Mouse (Mus musculus): ENCODE measurements at regions not wholly inside any gene's neighbourhood (a gene's known extent, or its start where the extent isn't known, plus 50 kb on each side); places are given as distances from the start of the nearest gene placed in this dataset.

GRCm38 (mm10) chr14:102048932-102049331, 319.2 kb downstream of the Lmo7 start:
- H3K27me3 ChIP-seq (ENCODE audit: control insufficient read depth, insufficient read depth, low read length): no peaks in the 10 kb centered on the region
- H3K27ac ChIP-seq (ENCODE audit: low read length): no peak overlapping the region
- no peak for ATAC-seq (ENCODE audit: insufficient read depth, low FRiP score)
- no peaks in the 10 kb centered on the region for H3K9me3 ChIP-seq (replicated peaks; ENCODE audit: control insufficient read depth, low read length)
- whole genome bisulfite sequencing: 5% methylated on average over 3 of the region's 3 CpGs
- H3K9ac ChIP-seq (ENCODE audit: low read length): no peak overlapping the region
- no peaks in the 10 kb centered on the region for H3K36me3 ChIP-seq (ENCODE audit: control insufficient read depth, insufficient read depth, low read length)
- H3K4me3 ChIP-seq (replicated peaks; ENCODE audit: low read length): no peak overlapping the region
- H3K4me1 ChIP-seq (ENCODE audit: control insufficient read depth, insufficient read depth, low read length): no peaks in the 10 kb centered on the region
- no peak overlapping the region for H3K4me2 ChIP-seq (ENCODE audit: low read depth, low read length)

GRCm38 (mm10) chr14:102048485-102048884, 318.7 kb downstream of the Lmo7 start:
- WGBS: 43% methylated on average over 3 of the region's 3 CpGs
- H3K36me3 ChIP-seq (ENCODE audit: control insufficient read depth, insufficient read depth, low read length): no peaks in the 10 kb centered on the region
- H3K27ac ChIP-seq (ENCODE audit: low read length): no peak overlapping the region
- H3K9me3 ChIP-seq (replicated peaks; ENCODE audit: control insufficient read depth, low read length): no peaks in the 10 kb centered on the region
- H3K9ac ChIP-seq (ENCODE audit: low read length): no peak overlapping the region
- ATAC-seq (ENCODE audit: insufficient read depth, low FRiP score): no peak
- H3K4me3 ChIP-seq (replicated peaks; ENCODE audit: low read length): no peak overlapping the region
- H3K4me1 ChIP-seq (ENCODE audit: control insufficient read depth, insufficient read depth, low read length): no peaks in the 10 kb centered on the region
- H3K4me2 ChIP-seq (ENCODE audit: low read depth, low read length): no peak overlapping the region
- H3K27me3 ChIP-seq (ENCODE audit: control insufficient read depth, insufficient read depth, low read length): no peaks in the 10 kb centered on the region

GRCm38 (mm10) chr14:102038145-102038544, 308.4 kb downstream of the Lmo7 start:
- no peak for ATAC-seq (ENCODE audit: insufficient read depth, low FRiP score)
- no peak overlapping the region for H3K9ac ChIP-seq (ENCODE audit: low read length)
- H3K36me3 ChIP-seq (ENCODE audit: control insufficient read depth, insufficient read depth, low read length): no peaks in the 10 kb centered on the region
- no peaks in the 10 kb centered on the region for H3K27me3 ChIP-seq (ENCODE audit: control insufficient read depth, insufficient read depth, low read length)
- H3K4me1 ChIP-seq (ENCODE audit: control insufficient read depth, insufficient read depth, low read length): no peaks in the 10 kb centered on the region
- H3K9me3 ChIP-seq (replicated peaks; ENCODE audit: control insufficient read depth, low read length): no peaks in the 10 kb centered on the region
- no peak overlapping the region for H3K4me2 ChIP-seq (ENCODE audit: low read depth, low read length)
- 81% methylated on average over 2 of the region's 2 CpGs for WGBS
- H3K4me3 ChIP-seq (replicated peaks; ENCODE audit: low read length): no peak overlapping the region
- H3K27ac ChIP-seq (ENCODE audit: low read length): no peak overlapping the region

GRCm38 (mm10) chr14:102037487-102037886, 307.7 kb downstream of the Lmo7 start:
- no peak overlapping the region for H3K27ac ChIP-seq (ENCODE audit: low read length)
- ATAC-seq (ENCODE audit: insufficient read depth, low FRiP score): no peak

GRCm38 (mm10) chr14:102031047-102031903, 301.5 kb downstream of the Lmo7 start:
- H3K9ac ChIP-seq (ENCODE audit: low read length): no peak overlapping the region
- no peak overlapping the region for H3K27ac ChIP-seq (ENCODE audit: low read length)
- H3K4me2 ChIP-seq (ENCODE audit: low read depth, low read length): no peak overlapping the region
- H3K9me3 ChIP-seq (replicated peaks; ENCODE audit: control insufficient read depth, low read length): no peaks in the 10 kb centered on the region
- WGBS: 38% methylated on average over 10 of the region's 10 CpGs
- no peaks in the 10 kb centered on the region for H3K4me1 ChIP-seq (ENCODE audit: control insufficient read depth, insufficient read depth, low read length)
- no peaks in the 10 kb centered on the region for H3K36me3 ChIP-seq (ENCODE audit: control insufficient read depth, insufficient read depth, low read length)
- H3K4me3 ChIP-seq (replicated peaks; ENCODE audit: low read length): no peak overlapping the region
- no peaks in the 10 kb centered on the region for H3K27me3 ChIP-seq (ENCODE audit: control insufficient read depth, insufficient read depth, low read length)
- ATAC-seq (ENCODE audit: insufficient read depth, low FRiP score): peak; percentile 69

More at GRCm38 (mm10) chr14:102037487-102037886, 307.7 kb downstream of the Lmo7 start:
- no peak overlapping the region for H3K4me3 ChIP-seq (replicated peaks; ENCODE audit: low read length)
- H3K4me1 ChIP-seq (ENCODE audit: control insufficient read depth, insufficient read depth, low read length): no peaks in the 10 kb centered on the region
- WGBS: 82% methylated on average over 5 of the region's 5 CpGs
- H3K27me3 ChIP-seq (ENCODE audit: control insufficient read depth, insufficient read depth, low read length): no peaks in the 10 kb centered on the region
- H3K4me2 ChIP-seq (ENCODE audit: low read depth, low read length): no peak overlapping the region
- no peaks in the 10 kb centered on the region for H3K9me3 ChIP-seq (replicated peaks; ENCODE audit: control insufficient read depth, low read length)
- H3K36me3 ChIP-seq (ENCODE audit: control insufficient read depth, insufficient read depth, low read length): no peaks in the 10 kb centered on the region
- H3K9ac ChIP-seq (ENCODE audit: low read length): no peak overlapping the region

- WGBS: 57% methylated on average over 3 of the region's 3 CpGs
- no peak overlapping the region for H3K4me2 ChIP-seq (ENCODE audit: low read depth, low read length)
- H3K27me3 ChIP-seq (ENCODE audit: control insufficient read depth, insufficient read depth, low read length): no peaks in the 10 kb centered on the region
- H3K27ac ChIP-seq (ENCODE audit: low read length): no peak overlapping the region
- H3K9ac ChIP-seq (ENCODE audit: low read length): no peak overlapping the region
- H3K4me1 ChIP-seq (ENCODE audit: control insufficient read depth, insufficient read depth, low read length): no peaks in the 10 kb centered on the region
- H3K4me3 ChIP-seq (replicated peaks; ENCODE audit: low read length): no peak overlapping the region
- no peaks in the 10 kb centered on the region for H3K9me3 ChIP-seq (replicated peaks; ENCODE audit: control insufficient read depth, low read length)
- no peak for ATAC-seq (ENCODE audit: insufficient read depth, low FRiP score)
- H3K36me3 ChIP-seq (ENCODE audit: control insufficient read depth, insufficient read depth, low read length): no peaks in the 10 kb centered on the region
Observed at GRCm38 (mm10) chr14:102024646-102025045, 294.9 kb downstream of the Lmo7 start.

GRCm38 (mm10) chr14:102020161-102020605, 290.4 kb downstream of the Lmo7 start:
- Histone ChIP-seq H3K36me3 (ENCODE audit: control insufficient read depth, insufficient read depth, low read length) (no peaks in the 10 kb centered on the region), H3K4me2 (ENCODE audit: low read depth, low read length) (no peak overlapping the region), H3K27ac (ENCODE audit: low read length) (peak overlapping the region; percentile 5; the same call in 1 of the 2 replicates), H3K9ac (ENCODE audit: low read length) (no peak overlapping the region), H3K27me3 (ENCODE audit: control insufficient read depth, insufficient read depth, low read length) (no peaks in the 10 kb centered on the region), H3K4me1 (ENCODE audit: control insufficient read depth, insufficient read depth, low read length) (peaks cover 2% of the 10 kb centered on the region; the same call in 1 of the 2 replicates), H3K9me3 (replicated peaks; ENCODE audit: control insufficient read depth, low read length) (no peaks in the 10 kb centered on the region), H3K4me3 (replicated peaks; ENCODE audit: low read length) (no peak overlapping the region)
- peak; percentile 44 for ATAC-seq (ENCODE audit: insufficient read depth, low FRiP score)
- 65% methylated on average over 8 of the region's 8 CpGs for WGBS

GRCm38 (mm10) chr14:102019320-102019719, 289.6 kb downstream of the Lmo7 start:
- peaks cover 5% of the 10 kb centered on the region; the same call in 1 of the 2 replicates for H3K4me1 ChIP-seq (ENCODE audit: control insufficient read depth, insufficient read depth, low read length)
- no peaks in the 10 kb centered on the region for H3K27me3 ChIP-seq (ENCODE audit: control insufficient read depth, insufficient read depth, low read length)
- H3K4me3 ChIP-seq (replicated peaks; ENCODE audit: low read length): no peak overlapping the region
- ATAC-seq (ENCODE audit: insufficient read depth, low FRiP score): no peak
- no peak overlapping the region for H3K27ac ChIP-seq (ENCODE audit: low read length)
- WGBS: 88% methylated on average over 2 of the region's 2 CpGs
- H3K4me2 ChIP-seq (ENCODE audit: low read depth, low read length): no peak overlapping the region
- H3K9ac ChIP-seq (ENCODE audit: low read length): no peak overlapping the region
- H3K9me3 ChIP-seq (replicated peaks; ENCODE audit: control insufficient read depth, low read length): no peaks in the 10 kb centered on the region
- H3K36me3 ChIP-seq (ENCODE audit: control insufficient read depth, insufficient read depth, low read length): no peaks in the 10 kb centered on the region

GRCm38 (mm10) chr14:102016572-102016971, 286.8 kb downstream of the Lmo7 start:
- no peak overlapping the region for H3K9ac ChIP-seq (ENCODE audit: low read length)
- no peak overlapping the region for H3K27ac ChIP-seq (ENCODE audit: low read length)
- H3K4me1 ChIP-seq (ENCODE audit: control insufficient read depth, insufficient read depth, low read length): peaks cover 5% of the 10 kb centered on the region; the same call in 1 of the 2 replicates
- no peaks in the 10 kb centered on the region for H3K27me3 ChIP-seq (ENCODE audit: control insufficient read depth, insufficient read depth, low read length)
- no peaks in the 10 kb centered on the region for H3K9me3 ChIP-seq (replicated peaks; ENCODE audit: control insufficient read depth, low read length)
- no peaks in the 10 kb centered on the region for H3K36me3 ChIP-seq (ENCODE audit: control insufficient read depth, insufficient read depth, low read length)
- H3K4me3 ChIP-seq (replicated peaks; ENCODE audit: low read length): no peak overlapping the region
- no peak for ATAC-seq (ENCODE audit: insufficient read depth, low FRiP score)
- no peak overlapping the region for H3K4me2 ChIP-seq (ENCODE audit: low read depth, low read length)
